Mouse (Mus musculus): ENCODE data around the gene Ankrd23. TPM values are rescaled to one million over a fixed set of nuclear protein-coding genes. Genes with fewer than 3 reads are reported as not detected.
"Not testable (repeated sequence)": the region's sequence is repeated elsewhere in the genome, so short reads cannot be mapped to it uniquely, and the experiment has no call there.

Ankrd23 gene
- total RNA-seq (2022): 1,000 to 10,000 TPM; 2,275 to 3,003 (median 2,494) TPM

DNA sequence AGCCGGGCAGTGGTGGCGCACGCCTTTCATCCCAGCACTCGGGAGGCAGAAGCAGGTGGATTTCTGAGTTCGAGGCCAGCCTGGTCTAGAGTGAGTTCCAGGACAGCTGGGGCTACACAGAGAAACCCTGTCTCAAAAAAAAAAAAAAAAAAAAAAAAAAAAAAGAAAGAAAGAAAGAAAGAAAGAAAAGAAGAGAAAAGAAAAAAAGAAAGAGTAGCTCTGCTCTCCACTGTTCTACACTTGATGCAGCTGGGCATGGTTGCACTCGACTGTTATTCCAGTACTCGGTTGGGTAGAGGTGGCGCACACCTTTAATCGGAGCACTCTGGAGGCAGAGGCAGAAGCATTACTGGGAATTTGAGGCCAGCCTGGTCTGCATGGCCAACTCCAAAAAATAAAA is at the start of gene Ankrd23:
TSS of gene Ankrd23 (minus strand) at position 101 of the 400 bp plus-strand sequence.
- DNase-seq (ENCODE audit: low spot score in 2 of 2): not testable (repeated sequence)

- DNase-seq (ENCODE audit: low spot score in 2 of 2): no peak
Observed at GRCm38 (mm10) chr1:36586288-36586687, 49.6 kb upstream of the Ankrd23 start.

- no peak for DNase-seq (ENCODE audit: low spot score in 2 of 2)
Observed at GRCm38 (mm10) chr1:36583408-36584116, 46.9 kb upstream of the Ankrd23 start.

DNA sequence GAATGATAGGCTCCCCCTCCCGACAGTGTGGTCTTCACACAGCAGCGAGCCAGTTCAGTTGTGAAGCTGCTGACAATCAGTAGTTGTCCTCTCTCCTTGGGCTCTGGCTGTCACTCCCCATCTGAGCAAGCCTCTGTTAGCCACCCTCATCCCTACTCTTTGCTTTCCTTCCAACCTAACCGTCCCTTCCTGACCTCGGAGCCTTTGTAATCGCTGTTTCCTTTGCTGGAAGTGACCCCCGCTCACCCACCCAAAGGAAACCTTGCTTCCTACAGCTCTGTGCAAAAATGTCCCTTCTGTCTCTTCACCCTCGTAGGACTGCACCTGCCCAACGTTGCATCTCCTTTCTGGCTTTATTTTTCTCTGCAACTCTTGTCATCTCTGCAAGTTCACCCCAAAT is 45.5 kb upstream of the Ankrd23 start:
- DNase-seq (ENCODE audit: low spot score in 2 of 2): no peak

DNA sequence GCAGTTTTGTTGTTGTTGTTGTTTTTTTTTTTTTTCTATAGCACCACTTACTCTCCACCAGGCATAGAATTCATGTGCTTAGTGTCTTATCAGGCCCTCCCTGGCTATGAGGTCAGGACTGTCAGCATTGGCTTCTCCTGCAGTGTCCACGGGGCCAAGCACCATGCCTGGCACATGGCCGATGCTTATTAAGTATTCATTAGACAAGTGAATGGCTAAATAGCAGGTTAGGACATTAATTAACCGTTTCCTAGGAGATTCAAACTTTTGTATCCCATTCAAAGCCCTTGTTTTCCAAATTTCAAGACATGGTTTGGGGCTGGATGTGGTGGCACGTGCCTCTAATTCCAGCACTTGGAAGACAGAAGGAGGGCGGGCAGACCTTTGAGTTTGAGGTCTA is 44.6 kb upstream of the Ankrd23 start:
- no peak for DNase-seq (ENCODE audit: low spot score in 2 of 2)

- DNase-seq (ENCODE audit: low spot score in 2 of 2): no peak
Observed at GRCm38 (mm10) chr1:36580384-36581207, 43.9 kb upstream of the Ankrd23 start.

- DNase-seq (ENCODE audit: low spot score in 2 of 2): no peak
Observed at GRCm38 (mm10) chr1:36579974-36580383, 43.3 kb upstream of the Ankrd23 start.

GRCm38 (mm10) chr1:36576991-36577675 is 40.5 kb upstream of the Ankrd23 start:
- no peak for DNase-seq (ENCODE audit: low spot score in 2 of 2)

- no peak for DNase-seq (ENCODE audit: low spot score in 2 of 2)
Observed at GRCm38 (mm10) chr1:36575347-36575746, 38.7 kb upstream of the Ankrd23 start.

GRCm38 (mm10) chr1:36574196-36574955 is 37.7 kb upstream of the Ankrd23 start:
- no peak for DNase-seq (ENCODE audit: low spot score in 2 of 2)

- no peak for DNase-seq (ENCODE audit: low spot score in 2 of 2)
Observed at GRCm38 (mm10) chr1:36573524-36573923, 36.8 kb upstream of the Ankrd23 start.

DNA sequence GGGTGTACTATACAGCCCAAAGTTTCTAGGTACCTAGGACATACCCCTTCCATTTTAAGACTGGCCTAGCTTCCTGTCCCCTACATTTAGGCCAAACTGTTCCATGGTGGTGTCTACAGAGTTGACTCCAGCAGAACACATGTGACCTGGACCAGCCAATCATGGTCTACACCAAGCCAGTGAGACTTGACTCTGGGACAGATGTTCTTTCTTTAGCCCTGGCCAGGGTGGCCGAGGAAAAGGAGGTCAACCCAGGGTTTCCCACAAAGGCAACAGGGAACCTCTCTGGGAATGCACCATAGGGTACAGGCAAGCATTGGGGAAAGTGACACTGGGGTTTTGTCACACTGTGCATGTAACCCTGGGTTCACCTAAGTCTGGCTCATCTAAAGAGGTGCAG is 36.0 kb upstream of the Ankrd23 start:
- peak; percentile 60 to 61 for DNase-seq (ENCODE audit: low spot score in 2 of 2)

DNA sequence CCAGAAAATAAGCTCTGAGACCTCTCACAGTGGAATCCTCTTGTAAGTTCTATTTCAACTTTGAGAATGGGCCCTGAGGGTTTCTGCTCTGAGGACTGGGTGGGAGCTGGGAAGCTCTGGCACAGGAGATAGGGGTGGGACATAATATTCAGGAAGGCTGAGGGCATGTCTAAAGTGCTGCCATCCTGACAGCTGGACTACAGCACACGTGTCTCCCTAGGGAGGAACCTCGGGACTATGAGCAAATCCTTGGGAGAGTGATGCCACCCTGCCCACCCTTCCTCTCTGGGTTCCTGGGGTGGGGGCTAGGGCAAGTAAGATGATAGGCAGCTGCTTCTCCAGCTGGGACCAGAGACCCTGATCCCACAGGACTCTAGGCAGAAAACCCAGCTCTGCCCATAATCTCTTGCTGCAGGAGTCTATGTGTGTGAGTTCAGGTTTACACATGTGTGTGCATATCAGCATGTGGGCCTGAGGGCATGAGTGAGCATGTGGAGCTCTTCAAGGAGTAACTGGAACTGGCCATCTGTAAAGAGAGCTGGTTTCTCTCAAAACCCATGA is 35.5 kb upstream of the Ankrd23 start:
- no peak for DNase-seq (ENCODE audit: low spot score in 2 of 2)

DNA sequence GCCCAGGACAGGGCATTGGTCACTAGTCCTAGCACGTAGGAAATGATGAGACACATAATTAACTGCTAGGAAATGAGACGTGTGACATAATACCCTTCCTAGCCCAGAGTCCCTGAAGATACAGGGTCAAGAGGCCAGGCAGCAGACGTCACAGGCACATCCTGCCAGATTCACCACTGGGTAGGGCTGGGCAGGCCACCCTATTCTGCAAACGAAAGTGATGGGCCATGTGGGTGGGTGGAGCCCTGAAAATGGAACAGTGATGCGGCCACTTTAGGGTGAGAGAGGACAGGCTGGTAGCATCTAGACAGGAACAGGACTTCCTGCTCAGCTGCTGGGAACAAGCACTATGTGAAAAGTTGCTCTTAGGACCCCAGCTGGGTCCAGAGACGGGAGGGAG is 34.9 kb upstream of the Ankrd23 start:
- DNase-seq (ENCODE audit: low spot score in 2 of 2): no peak

DNA sequence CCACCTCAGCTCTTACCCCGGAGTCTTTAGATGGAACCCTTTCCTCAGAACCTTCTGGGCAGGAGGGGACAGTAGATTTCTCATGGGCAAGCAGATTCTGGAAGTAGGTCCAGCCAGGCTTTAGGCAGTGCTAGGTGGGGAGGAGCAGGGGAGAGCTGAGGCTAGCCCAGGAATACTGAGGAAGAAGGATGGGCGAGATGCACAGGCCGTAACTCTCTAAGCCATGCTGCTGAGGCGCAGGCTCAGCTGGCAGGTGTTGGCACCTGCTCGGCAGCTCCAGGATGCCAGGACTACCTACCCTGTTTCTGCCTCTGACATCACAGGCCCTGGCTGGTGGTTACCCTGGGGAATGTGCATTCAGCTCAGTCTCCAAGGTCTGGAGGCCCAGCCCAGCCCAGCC is 33.6 kb upstream of the Ankrd23 start:
- DNase-seq (ENCODE audit: low spot score in 2 of 2): no peak

GRCm38 (mm10) chr1:36569694-36570276 is 33.1 kb upstream of the Ankrd23 start:
- DNase-seq (ENCODE audit: low spot score in 2 of 2): no peak

GRCm38 (mm10) chr1:36568776-36569175 is 32.1 kb upstream of the Ankrd23 start:
- no peak for DNase-seq (ENCODE audit: low spot score in 2 of 2)

GRCm38 (mm10) chr1:36567818-36568603 is 31.3 kb upstream of the Ankrd23 start:
- DNase-seq (ENCODE audit: low spot score in 2 of 2): no peak

DNA sequence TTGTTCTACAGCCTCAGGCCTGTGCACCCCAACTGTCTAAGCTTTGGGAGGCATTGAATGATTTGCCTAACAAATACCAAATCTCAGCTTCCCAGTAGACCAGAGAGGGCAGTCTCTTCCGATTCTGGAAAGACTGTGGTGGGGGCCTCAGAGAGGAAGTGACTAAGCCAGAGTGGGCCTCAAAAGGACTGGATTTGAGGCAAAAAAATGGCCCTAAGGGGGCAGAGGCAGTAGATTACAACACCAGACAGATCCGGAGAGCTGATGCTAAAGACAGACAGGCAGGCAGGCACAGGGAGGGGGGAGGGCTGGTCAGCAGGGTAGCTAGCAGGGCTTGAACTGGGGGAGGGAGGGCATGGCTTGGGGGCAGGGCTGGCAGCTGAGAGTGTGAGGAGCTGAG is 29.7 kb upstream of the Ankrd23 start:
- DNase-seq (ENCODE audit: low spot score in 2 of 2): no peak

DNA sequence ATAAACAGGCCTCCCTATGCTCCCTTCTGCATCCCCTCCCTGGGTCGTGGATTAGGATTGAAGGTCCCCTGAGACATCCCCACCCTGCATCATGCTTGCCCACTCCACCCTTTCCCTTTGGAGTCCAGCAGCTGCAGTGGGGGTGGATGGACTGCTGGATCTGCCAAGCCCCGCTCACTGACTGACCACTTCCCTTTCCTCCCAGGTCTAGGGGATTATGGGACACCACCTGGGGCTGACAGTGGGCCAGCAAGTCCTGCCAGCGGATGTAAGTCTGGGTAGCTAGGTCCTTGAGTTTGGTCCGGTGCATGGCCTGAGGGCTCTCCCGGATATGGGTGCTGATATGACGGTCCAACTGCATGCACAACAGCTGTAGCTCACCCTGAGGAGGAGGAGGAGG is 27.4 kb upstream of the Ankrd23 start:
- DNase-seq (ENCODE audit: low spot score in 2 of 2): peak; percentile 57 to 66

All from gastrocnemius, adult 8-10 months (tissue).